Mouse (Mus musculus) neutrophil, adult 65 days (primary cell): Measurements from ENCODE around the gene Ninl. TPM values are rescaled to one million over a fixed set of nuclear protein-coding genes. Genes with fewer than 3 reads are reported as not detected.

Experiments
- total RNA-seq: library from RNA; stranded (reverse); gene quantifications from 2 replicates; pipeline ENCODE4 v1.2.4, GENCODE M21; 2023

The Ninl gene
- 0.45 and 1.5 TPM in 2 replicates for total RNA-seq

GRCm38 (mm10) chr2:151039232-151039695 is at the start of gene Ninl, which contains the start of gene Nanp:
Gene Ninl (minus strand): TSS chr2:151039382.
Gene Nanp (minus strand): TSS chr2:151039398.

GRCm38 (mm10) chr2:150904936-150905450 is 134.2 kb downstream of the Ninl start, which contains the start of gene Gins1:
Gene Gins1 (plus strand): TSS chr2:150905400.

GRCm38 (mm10) chr2:150904272-150904935 is 134.8 kb downstream of the Ninl start, which contains the start of gene Abhd12:
Gene Abhd12 (minus strand): TSS chr2:150904741.

Other genes with a start within 250 kb of the Ninl start
- 19.9 and 20.4 TPM in 2 replicates for gene Abhd12, start 134.6 kb downstream of the Ninl start, total RNA-seq
- 10.6 and 13.4 TPM in 2 replicates for gene Gins1, start 134.0 kb downstream of the Ninl start, total RNA-seq
- gene Nanp, start within 50 bp of the Ninl start, total RNA-seq: 3.1 and 3.4 TPM in 2 replicates
- not detected in 2 replicates for gene Gm14151, start 53.0 kb upstream of the Ninl start, total RNA-seq
- not detected in 2 replicates for gene Gm14147, start 58.9 kb upstream of the Ninl start, total RNA-seq